Mouse (Mus musculus): ENCODE results near the gene Capn11.
A peak's percentile ranks its signal among the peaks of the same experiment; 100 is the strongest.

Gene Capn11

DNA sequence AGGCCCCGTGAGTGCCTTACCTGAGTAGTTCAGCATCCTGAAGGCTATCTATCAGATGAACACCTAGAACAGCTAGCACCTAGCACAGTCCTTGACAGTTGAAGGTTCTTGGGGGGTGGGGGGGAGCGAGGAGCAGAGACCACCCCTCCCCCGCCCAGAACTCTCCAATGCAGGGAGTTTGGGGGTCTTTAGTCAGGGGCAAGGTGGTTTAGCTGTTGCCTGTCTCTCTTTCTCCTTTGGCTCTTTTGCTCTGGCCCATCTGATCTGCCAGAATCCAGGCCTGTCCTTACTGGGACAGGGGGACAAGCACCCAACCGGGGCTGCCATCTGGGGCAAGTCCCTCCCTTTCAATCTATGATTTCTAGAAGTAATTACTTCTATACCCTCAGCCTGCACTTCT lies at the start of gene Capn11:
TSS of gene Capn11 (minus strand) at position 101 of the 400 bp plus-strand sequence.
- no peak for DNase-seq

DNA sequence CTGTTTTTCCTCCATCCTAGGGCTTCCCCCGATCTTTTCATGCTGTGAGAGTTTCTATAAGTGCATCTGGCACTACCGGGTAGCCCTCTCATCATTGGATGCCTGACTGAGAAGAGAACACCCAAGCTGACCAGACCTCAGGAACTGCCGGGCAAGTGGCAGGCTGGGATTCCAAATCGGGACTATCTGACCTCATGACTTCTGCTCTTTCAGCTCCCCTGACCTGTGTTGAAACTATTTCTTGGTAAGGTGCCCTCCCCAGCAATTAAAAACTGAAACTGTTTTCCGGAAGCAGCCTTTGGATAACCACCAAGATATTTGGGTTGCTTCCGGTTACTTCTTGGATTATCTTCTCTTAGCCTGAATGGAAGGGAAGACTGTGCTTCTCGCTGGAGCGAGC lies 49.1 kb upstream of the Capn11 start:
- DNase-seq: no peak

DNA sequence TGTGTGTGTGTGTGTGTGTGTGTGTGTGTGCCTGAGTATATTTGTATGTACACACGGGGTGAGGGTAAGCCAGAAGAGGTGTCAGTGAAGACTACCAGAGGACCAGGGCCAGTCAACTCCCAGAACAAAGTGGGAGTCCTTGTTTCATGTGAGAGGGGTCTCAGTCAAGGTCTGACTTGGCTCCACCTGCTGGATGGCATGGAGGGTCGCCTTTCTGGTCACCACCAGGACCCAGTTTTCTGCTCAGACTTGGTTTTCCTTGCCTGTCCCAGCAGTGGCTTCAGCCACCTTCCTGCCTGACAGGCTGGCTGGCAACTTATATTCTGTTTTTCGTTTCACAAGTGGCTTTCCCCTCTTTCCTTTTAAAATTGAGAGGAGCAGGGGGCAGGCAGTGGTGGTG lies 48.3 kb upstream of the Capn11 start:
- DNase-seq: no peak

- DNase-seq: no peak
These were observed 47.7 kb upstream of the Capn11 start for GRCm38 (mm10) chr17:45706796-45707195.

DNA sequence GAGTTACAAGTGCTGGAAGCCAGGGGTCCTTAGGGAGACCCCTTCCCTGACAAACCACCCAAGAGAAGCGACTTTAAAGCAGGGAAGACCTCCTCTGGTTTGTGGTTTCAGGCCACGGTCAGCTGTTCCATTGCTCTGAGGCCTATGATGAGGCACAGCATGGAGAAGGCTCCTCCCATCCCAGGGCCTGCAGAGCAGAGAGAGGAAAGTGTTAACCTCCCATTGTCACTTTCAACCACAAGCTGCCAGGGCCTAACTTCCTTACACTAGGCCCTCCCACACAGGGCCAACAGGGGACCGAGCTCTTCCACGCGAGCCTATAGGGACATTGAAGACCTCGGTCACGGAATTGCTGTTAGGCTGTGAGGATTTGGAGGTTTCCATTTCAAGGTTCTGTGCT lies 44.1 kb upstream of the Capn11 start:
- no peak for DNase-seq

- DNase-seq: no peak
These were observed 43.1 kb upstream of the Capn11 start for GRCm38 (mm10) chr17:45702254-45702653.

- DNase-seq: no peak
These were observed 42.1 kb upstream of the Capn11 start for GRCm38 (mm10) chr17:45701236-45701591.

GRCm38 (mm10) chr17:45700496-45701235 lies 41.5 kb upstream of the Capn11 start:
- DNase-seq: no peak

DNA sequence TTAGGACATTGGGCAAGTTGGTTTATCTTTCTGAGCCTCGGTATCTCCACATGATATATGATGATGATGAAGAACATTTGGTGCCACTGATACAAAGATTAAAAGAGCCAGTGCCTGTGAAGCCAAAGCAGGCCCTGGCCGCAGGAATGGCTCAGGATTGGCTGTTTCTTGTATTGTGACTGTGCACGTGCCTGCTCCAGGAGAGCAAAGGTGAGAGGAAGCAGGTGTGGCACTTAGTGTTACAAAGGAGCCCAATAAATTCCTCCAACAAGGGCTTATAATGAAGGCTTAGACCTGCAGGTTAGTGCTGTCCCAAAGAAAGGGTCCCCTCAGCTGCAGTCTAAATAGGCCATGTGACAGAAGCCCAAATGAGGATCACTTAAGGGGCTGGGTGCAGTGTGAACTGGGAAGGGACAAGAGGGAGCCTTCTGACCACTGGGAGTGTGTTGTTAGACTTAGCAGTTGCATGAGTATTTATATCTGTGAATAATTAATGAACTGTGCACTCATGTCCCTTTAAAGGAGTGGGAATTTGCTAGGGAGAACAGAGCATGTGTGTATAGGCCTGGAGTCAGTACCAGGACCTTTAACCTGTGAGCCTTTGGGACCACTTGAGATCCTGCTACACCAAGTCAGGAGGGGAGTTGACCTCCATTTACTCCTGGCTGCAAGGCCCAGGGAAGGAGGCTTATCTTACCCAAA lies 40.1 kb upstream of the Capn11 start:
- DNase-seq: no peak

DNA sequence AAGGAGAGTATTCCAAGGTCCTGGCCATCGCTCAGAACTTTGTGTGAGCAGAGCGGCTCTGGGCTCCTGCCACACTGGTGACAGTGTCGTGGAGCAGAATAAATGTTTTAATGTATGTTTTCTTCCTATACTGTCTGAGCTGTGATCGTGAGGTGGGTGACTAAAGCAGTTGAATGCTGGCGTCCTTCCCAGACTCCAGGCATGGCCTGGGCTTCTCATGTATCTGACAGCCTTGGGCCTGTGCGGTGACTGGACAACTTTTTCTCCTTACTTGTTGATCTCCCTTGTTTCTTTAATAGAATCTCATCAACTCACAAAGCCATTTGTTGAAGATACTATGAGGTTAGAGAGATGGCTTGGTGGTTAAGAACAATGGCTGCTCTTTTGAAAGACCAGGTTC lies 39.2 kb upstream of the Capn11 start:
- no peak for DNase-seq

DNA sequence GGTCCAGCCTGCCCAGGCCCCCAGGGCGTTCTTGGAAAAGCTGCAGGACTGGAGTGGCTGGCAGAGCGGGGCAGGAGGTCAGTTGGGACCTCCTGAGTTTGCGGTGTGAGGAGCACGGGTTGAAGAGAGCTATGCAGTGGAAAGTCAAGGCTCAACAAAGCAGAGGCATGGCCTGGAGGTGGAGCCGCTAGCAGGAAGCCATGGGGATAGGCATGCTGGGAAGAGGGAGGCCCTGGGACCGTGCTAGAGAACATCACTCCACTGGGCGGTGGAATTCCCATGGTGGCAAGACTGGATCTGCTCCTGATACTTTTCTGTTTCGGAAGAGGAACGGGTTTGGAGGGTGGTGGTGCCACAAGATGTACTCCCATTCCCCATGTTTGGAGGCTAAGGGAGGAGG lies 37.9 kb upstream of the Capn11 start:
- no peak for DNase-seq

DNA sequence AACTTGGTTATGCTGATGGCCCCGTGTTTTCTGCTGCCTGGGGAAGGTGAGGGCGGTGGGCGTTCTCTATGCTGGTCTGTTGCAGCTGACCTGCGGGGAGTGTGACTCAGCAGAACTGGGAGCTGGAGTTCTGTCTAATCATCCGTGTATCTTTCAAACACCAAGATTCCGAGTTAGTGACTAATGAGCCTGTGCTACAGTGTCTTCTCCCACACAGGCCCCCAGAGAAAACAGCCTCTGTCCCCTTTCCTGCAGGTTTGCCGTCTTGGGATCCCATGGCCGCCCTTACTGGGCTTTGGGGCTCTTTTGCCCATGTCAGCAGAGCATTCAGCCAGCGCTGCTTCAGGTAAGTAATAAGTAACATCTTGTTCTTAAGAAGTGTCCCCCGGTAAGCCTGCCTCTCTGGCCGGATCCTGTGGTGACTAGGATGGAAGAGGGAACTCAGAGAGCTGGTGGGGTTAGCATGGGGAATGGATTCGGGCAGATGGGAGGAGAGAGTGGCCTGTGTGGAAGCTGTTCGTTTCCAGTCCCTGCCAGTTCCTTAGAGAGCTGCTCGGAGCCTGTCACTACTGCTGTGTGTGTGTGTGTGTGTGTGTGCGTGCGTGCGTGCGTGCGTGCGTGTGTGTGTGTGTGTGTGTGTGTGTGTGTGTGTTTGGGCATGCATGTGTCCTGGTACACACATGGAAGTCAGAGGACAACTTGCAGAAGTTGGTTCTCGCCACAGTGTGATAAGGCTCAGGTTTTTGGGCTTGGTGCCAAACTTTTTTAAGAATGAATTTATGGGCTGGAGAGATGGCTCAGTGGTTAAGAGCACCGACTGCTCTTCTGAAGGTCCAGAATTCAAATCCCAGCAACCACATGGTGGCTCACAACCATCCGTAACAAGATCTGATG lies 36.3 kb upstream of the Capn11 start:
- no peak for DNase-seq

DNA sequence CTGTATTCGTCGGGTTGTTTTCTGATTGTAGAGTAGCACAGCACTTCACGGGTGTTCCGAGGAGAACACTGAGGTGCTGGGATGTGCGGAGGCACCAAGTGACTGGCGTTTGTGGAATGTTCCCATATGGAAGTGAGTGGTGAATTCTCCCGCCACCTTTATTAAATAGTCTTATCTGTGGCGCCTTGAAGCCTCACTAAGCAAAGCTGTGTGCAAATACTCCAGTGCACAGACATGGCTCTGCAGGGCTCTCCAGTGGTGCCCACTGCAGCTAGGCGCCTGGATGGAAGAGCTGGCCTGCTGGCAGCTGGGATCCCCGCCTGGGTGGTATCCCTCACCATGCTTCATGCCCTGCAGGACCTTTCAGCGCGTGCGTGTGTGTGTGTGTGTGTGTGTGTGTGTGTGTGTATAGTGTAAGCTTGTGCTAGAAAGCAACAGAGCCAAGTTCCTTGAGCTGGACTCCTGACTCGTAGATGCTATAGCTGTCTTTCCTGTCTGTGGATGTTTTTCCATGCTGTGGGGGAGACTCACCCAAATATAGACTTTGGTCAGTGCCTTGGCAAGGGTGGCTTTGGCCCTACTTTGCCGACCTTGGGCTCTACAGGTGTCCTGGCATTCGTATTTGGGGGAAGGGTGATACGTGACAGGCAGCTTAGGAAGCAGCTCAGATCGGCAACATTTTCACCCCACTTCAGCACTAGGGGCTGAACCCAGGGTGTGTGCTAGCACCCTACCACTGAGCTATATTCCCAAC lies 34.9 kb upstream of the Capn11 start:
- DNase-seq: no peak

DNA sequence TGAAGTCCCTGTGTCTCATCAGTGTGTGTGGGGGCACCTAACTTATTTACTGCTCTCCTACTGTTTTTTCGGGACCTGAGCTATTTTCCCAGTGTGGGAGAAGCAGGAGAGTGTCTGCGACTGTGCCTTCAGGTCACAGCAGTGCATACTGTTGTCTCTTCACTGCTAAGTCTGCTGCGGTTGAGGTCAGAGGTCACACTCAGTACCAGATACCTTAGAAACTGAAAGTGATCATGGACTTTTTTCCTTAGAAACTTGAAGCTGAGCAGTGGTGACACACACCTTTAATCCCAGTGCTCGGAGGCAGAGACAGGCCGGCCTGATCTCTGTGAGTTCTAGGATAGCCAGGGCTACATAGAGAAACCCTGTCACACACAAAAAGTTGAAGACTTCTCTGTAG lies 33.0 kb upstream of the Capn11 start:
- no peak for DNase-seq

DNA sequence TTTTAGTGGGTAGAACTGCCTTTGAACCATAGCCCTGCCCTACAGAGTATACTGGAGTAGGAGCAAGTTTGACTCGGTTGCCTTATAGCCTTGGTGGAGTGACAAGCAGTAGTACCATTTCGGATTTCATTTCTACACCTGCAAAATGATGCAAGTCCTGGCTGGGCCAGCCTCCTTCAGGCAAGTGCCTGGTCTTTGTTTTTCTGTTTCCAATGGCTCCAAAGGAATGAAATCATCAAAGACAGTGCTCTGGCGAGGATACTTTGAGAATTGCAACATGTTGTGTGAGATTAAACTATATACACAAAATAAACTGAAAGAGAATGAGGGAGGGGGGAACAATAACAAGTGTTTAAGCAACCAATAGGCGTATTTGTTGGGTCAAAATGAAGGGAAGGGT lies 30.9 kb upstream of the Capn11 start:
- no peak for DNase-seq

DNA sequence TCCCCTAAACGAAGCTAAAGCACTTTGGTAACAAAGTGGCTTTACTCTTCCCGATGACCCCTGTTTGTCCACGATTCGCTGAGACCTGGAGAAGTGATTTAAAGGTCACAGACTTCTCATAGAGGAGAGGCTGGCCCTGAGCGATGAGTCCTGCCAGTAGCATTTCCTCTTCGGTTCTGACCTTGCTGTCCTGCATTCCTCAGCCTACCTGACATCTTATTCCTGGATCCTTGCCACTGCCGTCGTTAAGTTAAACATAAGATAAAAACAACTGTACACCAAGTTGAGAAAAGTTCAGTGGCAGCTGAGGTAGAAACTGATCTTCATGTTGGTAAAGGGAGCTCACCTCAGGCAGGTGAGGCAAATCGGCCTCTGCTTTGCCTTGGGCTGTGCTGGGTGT lies 30.0 kb upstream of the Capn11 start:
- no peak for DNase-seq

DNA sequence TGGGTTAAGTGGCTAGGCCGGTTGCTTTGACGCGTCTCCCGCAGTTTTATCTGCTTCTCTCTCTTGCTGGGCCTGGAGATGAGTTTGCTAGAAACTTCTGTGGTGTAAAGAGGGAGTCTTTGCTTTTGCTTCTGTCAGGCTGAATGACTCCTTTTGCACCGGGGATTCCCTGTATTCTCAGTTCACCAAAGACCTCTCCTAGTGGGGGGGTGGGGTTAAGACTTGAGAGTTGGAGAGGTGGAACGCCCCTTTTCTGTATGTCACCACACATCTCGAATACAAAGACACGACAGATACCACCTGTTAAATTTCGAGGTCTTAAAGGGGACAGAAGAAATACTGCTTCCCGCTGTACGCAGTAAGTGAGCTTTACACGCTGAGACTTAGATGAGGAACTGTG lies 27.6 kb upstream of the Capn11 start, which contains the start of gene Tmem63b:
TSS of gene Tmem63b (minus strand) at position 190 of the 400 bp plus-strand sequence.
- no peak for DNase-seq

GRCm38 (mm10) chr17:45686093-45686619 lies 27.0 kb upstream of the Capn11 start, which contains the start of gene Mrpl14:
TSS of gene Mrpl14 (plus strand) at chr17:45686322.
- DNase-seq: peak; percentile 99

GRCm38 (mm10) chr17:45685171-45686092 lies 26.3 kb upstream of the Capn11 start:
- peak; percentile 63 for DNase-seq

DNA sequence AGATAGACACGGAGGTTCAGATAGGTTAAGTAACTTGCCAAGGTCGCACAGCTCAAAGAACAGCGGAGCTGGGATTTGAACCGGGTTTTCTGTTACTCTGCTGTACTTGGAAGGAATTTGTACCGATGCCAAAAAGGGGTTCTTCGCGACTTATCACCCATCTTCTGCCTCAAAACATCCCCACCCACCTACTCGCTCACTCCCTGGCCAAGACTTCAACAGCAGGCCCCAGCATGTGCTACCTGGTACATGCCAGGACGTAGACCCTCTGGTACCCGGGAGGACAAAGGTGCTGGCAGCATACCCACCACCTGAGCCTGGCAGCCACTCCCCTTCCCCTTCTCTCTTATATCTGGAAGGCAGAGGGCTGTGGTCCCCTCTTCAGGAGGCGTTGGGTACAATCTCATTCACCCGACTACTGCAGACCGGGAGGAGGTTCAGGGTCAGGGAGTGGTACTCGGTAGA lies 25.6 kb upstream of the Capn11 start:
- no peak for DNase-seq

DNA sequence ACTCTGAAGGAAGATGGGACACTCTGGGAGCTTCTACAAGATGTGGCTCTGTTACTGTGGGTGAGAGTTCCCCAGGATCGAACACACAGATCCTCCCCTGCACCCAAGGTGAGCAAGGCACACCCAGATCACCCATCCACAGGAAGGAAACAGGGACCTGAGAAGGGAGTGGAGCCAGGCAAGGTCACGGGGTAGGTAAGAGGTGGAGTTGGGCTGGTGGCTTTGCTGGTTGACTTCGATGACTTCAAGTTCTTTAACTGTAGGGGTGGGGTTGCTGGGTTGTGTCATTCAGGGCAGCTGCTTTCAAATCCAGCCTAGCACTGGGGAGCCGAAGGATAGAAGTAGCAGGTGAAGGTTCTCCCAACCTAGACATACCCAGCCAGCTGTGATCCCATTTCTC lies 23.7 kb upstream of the Capn11 start:
- DNase-seq: no peak
